Mouse (Mus musculus): ENCODE measurements around the gene Bach2.

Bach2 gene

GRCm38 (mm10) chr4:32389107-32389800, 150.7 kb downstream of the Bach2 start:
- DNase-seq (ENCODE audit: low spot score in 2 of 2): no peak

- DNase-seq (ENCODE audit: low spot score in 2 of 2): peak; percentile 23 to 71
These were observed 152.7 kb downstream of the Bach2 start for GRCm38 (mm10) chr4:32391260-32391659.

- no peak for DNase-seq (ENCODE audit: low spot score in 2 of 2)
These were observed 154.6 kb downstream of the Bach2 start for GRCm38 (mm10) chr4:32393226-32393625.

DNA sequence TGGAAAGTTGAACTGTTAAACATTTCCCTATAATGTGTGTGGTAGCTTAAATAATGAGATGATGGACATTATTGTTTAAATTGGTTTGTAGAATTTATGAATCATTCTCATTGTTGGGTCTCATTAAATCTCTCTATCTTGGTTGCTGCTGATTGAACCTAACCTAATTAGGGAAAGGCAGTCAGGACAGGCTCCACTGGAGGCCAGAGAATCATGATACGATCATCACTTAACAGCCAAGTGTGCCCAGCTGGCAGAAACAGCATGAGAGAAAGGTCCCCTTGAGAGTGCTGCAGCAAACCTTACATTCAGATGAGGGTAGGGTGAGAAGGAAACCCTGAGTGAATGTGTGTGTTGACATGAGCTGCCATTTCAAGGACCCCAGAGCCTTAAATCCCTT, 155.3 kb downstream of the Bach2 start:
- DNase-seq (ENCODE audit: low spot score in 2 of 2): no peak

- DNase-seq (ENCODE audit: low spot score in 2 of 2): no peak
These were observed 156.2 kb downstream of the Bach2 start for GRCm38 (mm10) chr4:32394850-32395249.

DNA sequence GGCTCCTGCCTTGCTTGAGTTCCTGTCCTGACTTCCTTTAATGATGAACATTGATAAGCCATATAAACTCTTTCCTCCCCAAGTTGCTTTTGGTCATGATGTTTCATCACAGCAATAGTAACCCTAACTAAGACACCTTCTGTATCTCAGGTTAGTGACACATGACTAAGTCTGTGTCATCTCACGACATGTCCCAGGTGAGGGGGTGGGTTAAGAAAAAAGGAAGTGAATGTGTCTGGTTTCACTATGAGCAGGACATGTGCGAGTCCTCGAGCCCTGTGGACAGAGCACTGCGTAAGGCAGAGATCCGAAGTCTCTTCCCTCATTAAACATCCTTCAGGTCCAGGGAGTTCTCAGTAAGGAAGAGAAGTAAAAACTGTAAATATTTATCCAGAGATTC, 162.9 kb downstream of the Bach2 start:
- DNase-seq (ENCODE audit: low spot score in 2 of 2): peak; percentile 19 to 72

DNA sequence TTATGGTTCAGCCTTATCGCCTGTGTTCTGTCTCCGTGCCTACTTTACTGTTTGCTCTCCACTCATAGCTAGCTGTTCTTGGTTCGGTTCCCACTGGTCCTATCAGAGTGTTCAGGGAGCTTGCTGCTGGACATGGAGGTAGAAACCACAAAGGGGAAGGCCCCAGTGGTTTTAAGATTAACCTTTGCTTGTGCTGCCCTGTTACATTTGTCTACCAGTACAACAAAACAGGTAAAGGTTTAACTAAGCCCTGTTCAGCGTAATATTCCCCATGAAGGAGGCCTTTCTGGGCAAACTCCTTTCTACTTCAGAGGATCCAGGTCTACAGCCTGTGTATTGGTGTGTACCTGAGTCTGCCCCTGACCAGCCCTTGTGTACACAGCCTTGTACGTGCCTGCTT, 164.9 kb downstream of the Bach2 start:
- no peak for DNase-seq (ENCODE audit: low spot score in 2 of 2)

- DNase-seq (ENCODE audit: low spot score in 2 of 2): no peak
These were observed 166.7 kb downstream of the Bach2 start for GRCm38 (mm10) chr4:32405149-32405882.

GRCm38 (mm10) chr4:32405985-32406384, 167.4 kb downstream of the Bach2 start:
- DNase-seq (ENCODE audit: low spot score in 2 of 2): peak in 1 of 2 experiments; percentile 34

DNA sequence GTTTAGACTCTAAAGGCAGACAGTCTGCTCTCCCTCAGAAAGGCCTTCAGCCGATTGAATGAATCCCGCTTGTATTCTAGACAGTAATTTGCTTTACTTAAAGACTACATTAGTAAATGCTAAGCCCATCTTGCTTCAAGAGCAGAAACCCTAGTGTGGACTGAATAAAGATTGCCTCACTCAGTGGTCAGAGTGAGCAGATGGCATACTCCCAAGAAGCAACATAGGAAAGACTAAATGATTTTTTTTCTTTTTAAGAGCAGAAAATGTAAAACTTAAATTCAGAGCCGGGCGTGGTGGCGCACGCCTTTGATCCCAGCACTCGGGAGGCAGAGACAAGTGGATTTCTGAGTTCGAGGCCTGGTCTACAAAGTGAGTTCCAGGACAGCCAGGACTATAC, 169.9 kb downstream of the Bach2 start:
- no peak for DNase-seq (ENCODE audit: low spot score in 2 of 2)

DNA sequence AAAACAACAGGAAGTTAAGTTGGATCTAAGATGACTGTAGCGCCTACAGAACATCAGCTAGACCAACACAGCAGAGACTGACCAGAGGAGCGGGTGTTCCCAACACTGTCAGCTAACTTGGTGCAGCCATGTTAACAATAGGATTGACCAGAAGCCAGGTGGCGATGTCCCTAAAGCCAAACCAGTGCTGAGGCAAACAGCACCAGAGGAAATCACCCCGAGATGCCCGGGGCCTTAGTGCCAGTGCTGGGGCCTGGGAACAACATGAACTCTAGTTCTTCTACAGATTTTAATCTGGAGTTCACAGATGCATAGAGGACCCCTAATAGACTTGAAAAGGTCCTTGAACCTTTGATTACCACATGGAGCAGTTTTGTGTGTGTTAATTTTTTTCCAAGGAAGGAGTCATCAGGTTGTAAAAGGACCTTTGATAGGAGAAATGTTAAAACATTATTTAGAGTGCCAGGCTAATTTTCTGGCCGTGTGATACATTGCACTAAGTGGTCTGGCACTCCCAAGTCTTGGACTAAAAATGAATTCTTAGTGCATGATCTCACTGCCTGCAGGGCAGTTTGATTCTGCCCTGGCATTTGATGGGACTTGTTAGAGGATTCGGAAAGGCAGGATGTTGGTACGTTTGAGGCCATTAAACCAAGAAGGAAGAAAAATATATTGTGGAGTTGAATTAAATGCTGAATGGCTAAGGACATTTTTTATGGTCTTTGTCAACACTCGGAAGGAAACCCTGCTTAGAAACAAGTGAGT, 170.7 kb downstream of the Bach2 start:
- DNase-seq (ENCODE audit: low spot score in 2 of 2): no peak

DNA sequence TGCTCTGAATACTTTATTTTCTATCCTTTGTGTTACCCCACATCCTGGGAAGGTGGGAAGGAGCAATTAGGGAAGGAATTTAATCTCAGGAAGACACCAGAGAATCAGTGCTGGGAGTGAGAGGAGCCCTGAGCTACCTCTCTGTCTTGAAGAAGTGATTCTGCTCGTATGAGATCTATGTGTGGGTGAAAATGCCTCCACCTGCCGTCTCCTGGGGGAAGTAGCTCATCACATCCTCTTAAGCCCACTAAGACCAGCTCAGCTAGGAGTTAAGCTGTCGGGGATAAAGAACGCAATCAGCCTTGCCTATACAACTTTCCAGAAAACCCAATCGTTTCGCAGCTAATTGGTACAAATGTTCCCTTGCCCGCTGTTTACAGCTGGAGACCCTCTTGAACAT, 174.5 kb downstream of the Bach2 start:
- peak in 1 of 2 experiments; percentile 38 for DNase-seq (ENCODE audit: low spot score in 2 of 2)

- DNase-seq (ENCODE audit: low spot score in 2 of 2): no peak
These were observed 174.9 kb downstream of the Bach2 start for GRCm38 (mm10) chr4:32413505-32413904.

GRCm38 (mm10) chr4:32414959-32415358, 176.4 kb downstream of the Bach2 start:
- DNase-seq (ENCODE audit: low spot score in 2 of 2): no peak

- DNase-seq (ENCODE audit: low spot score in 2 of 2): no peak
These were observed 179.3 kb downstream of the Bach2 start for GRCm38 (mm10) chr4:32417939-32418338.

- no peak for DNase-seq (ENCODE audit: low spot score in 2 of 2)
These were observed 183.0 kb downstream of the Bach2 start for GRCm38 (mm10) chr4:32421570-32421969.

DNA sequence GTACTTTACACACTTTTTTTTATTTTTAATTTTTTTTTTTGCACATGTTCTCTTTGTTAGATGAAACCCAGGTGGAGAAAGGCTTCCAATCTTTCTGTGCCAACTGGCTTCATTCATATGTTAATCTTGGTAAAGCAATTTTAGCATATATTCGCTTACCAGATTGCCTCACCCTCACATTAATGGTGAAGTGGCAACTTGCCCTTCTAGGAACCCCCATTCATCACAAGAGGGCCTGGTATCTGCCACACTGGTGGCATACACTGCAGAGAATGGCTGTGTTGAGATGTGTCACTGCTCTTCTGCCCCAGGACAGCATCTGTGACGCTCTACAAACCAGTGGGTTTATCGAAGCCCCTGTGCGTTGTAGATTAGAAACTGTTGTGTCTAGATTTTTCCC, 183.8 kb downstream of the Bach2 start:
- DNase-seq (ENCODE audit: low spot score in 2 of 2): no peak

DNA sequence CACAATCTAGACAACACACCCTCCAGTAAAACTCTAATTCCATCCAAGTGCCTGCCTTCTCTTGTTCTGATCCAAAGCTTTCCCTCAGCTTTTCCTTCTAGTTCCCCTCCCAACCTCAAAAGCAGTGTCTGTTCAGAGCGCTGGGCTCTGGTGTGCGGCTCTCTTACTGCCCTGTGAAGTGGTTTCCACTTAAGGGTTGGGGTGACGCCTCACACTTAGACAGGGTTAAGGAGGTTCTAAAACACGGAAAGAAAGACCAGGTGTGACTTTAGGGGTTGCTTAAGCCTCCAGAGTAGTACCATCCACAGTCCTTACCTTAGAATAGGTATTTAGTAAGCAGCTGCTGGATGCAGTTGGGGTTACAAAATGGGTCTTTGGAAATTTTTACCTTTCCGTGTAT, 185.1 kb downstream of the Bach2 start:
- DNase-seq (ENCODE audit: low spot score in 2 of 2): no peak

DNA sequence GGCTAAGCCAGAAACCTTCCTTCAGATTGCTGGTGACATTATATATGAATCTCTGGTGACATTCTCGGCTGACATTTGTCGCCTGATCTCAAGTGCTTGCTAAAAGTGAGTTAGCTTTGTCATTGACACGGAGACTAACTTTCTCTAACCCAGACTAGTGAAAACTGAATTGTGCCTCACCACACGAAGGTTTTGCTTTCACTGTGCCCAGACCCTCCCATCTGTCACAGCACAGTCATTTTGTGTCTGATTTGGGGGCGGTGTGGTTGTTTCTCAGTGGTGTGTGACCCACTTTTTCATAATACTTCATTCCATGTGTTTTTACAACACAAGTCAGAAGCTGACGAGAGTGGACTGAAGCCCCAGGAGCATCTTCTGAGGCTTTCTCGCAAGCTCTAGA, 185.8 kb downstream of the Bach2 start:
- DNase-seq (ENCODE audit: low spot score in 2 of 2): no peak

- DNase-seq (ENCODE audit: low spot score in 2 of 2): no peak
These were observed 186.5 kb downstream of the Bach2 start for GRCm38 (mm10) chr4:32425060-32425459.

GRCm38 (mm10) chr4:32425641-32426040, 187.0 kb downstream of the Bach2 start:
- no peak for DNase-seq (ENCODE audit: low spot score in 2 of 2)

DNA sequence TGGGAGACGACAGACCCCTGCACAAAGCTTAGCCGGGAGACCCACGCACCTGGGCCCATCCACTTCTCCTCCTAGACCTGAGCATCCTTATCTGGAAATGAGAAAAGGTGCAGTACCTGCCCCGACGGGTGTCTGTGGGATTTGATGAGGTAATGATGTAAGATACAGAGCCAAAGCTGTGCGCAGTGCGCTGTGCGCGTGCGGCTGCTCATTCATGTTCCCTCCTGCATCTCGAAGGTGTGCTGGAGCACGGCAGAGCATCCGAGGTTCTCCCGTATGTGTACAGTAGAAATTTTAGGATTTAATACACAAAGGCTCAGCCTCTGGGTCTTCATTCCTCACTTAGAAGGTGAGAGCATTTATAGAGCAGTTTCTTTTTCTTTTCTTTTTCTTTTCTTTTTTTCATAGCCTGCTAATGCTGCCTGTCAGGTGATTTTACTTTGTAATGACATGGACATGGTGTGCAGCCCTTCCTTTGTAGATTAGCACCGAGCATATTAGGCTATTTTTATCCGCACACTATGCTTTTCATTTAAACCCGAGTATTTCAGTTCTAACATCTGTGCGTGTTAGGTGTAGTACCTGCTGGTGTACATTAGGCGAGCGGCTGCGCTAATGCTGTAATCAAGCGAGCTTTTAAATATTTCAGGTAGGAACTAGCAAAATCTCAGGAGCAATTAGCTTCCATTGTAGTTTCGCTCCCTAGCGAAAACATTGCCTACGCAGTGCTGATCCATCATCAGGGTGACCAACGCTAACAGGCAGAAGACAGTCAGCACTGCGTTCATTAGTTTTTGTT, 188.4 kb downstream of the Bach2 start:
- DNase-seq (ENCODE audit: low spot score in 2 of 2): no peak

All from natural killer cell, adult 2 months (primary cell).